Mouse (Mus musculus) cerebellum, postnatal 14 days (tissue): ENCODE measurements around the gene Cyp2j6.
"Not testable (repeated sequence)": the region's sequence is repeated elsewhere in the genome, so short reads cannot be mapped to it uniquely, and the experiment has no call there.

ENCODE experiments used
- DNase-seq, 2 experiments: peaks; one replicate each; pipeline ENCODE4 v3.0.0; 2021; ENCODE audit warnings: mixed read lengths in 2 of 2

Cyp2j6 gene

GRCm38 (mm10) chr4:96553133-96553819, at the start of gene Cyp2j6:
Gene Cyp2j6, minus strand, starts transcription at chr4:96553661.
- peak; percentile 37 to 39 for DNase-seq

GRCm38 (mm10) chr4:96591791-96592150, 38.3 kb upstream of the Cyp2j6 start:
- peak; percentile 72 for DNase-seq

DNA sequence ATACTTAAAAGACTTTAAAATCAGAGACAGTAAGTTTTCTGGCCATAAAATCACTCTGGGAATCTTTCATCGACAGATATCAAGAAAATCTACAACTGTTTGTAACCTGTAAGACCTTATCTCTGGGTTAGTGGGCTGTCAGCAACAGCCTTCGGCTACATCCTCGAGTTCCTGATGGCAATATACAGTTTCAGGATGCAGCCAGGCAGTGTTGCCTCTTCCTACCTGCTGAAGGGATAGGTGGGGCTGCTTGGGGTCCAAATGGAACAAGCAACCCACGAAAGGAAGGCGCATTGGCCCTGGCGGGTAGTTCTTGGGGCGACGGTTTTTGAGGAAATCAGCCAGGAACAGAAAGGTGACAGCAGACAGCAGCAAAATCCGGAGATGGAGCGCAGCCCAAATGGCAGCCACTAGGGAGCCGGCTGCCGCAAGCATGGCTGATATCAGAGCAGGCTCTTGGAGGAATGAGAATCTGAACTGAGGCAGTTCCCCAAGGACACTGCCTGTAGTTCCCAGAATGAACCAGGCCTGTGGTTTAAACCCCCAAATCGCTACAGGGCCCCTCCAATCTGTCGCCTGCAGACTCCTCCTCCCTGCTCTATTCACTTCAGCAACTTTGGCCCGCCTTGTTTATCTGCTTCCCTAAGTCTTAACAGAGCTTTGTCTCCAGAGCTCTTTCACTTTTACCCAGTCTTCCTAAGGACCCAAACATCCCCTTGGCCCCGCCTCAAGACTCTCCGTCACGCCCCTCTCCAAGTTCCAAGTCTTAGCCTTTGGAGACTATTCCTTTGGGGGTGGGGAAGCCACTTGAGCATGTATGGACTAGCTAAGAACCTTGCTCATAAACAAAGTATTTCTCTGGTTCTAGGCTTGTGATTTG, 37.7 kb upstream of the Cyp2j6 start, which contains the start of gene Cyp2j9:
Cyp2j9 (minus strand) TSS at position 668 of the 880 bp plus-strand sequence.
- DNase-seq, result peak; percentile 62 to 63

GRCm38 (mm10) chr4:96581425-96582088, 28.1 kb upstream of the Cyp2j6 start:
- DNase-seq, result no peak

DNA sequence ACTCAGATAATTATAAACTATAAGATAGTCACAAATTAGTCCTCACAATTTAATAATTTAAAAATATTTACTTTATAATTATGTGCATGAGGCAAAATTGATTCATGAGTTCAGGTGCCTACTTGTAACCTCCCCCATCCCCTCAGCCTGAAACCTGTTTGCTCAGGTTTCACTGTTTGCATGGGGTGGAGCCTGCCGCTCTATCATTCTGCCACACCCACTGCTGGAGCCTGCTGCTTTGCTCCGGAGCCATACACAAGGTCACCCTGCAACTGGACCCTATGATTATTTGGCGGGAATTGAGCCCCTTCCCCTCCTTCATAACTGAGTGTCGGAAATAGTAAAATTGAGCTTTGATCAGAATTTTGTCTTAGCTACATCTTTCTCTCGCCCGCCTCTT, 26.9 kb upstream of the Cyp2j6 start:
- not testable (repeated sequence) for DNase-seq

DNA sequence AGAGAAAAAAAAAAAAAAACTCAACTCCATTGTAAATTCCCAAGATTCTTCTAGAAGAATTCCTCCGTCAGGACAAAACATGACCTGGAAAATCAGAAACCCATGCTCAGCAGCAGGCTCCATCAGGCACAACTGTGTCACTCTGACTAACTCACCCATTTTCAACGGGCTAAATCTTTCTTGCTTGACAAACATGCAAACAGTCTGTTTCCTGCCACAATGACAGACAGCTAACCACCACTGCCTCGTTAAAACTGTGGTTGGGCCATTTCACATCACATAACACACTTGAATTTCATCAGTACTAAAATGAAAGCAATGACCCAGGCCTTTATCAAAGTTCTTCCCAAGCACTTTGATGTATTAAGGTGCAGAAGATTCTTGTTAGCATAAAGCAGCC, 16.0 kb upstream of the Cyp2j6 start:
- no peak for DNase-seq

- no peak for DNase-seq
Measured at GRCm38 (mm10) chr4:96567988-96568387, 14.5 kb upstream of the Cyp2j6 start.

GRCm38 (mm10) chr4:96565808-96566207, 12.3 kb upstream of the Cyp2j6 start:
- DNase-seq, result no peak

DNA sequence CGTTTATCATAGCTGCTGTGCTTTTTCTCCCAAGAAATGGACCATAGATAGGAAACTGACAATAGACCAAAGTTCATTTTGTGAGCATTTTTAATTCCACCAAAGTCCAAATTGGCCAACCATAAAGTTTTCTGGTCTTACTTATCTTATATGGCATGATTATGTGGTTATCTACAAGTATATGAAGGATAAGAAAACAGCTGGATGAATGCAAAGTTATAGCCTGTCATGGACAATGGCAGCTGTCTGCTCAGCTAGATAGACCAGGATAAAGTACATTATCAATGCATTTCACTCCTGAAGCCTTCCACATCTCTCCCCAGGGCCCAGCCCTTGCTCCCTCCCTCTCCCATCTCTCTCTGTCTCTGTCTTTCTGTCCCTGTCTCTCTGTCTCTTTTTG, 7.0 kb upstream of the Cyp2j6 start:
- DNase-seq, result no peak

DNA sequence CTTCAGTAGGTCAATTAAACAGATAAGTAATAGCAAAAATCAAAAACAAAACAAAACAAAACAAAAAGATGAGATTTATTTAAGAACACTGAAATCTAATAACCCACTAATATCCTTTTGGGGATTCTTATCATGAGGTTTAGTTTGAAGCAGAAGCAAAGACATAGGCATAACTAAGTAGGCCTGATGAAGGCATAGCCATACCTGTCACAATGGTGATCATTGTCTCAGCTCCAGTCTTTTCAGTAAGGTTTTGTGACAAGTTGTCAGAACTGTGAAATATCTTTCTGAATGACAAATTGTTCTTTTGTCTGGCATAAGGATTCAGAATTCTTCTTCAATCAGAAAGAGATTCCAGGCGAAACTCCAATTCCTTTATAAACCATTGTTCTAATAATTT, 6.3 kb upstream of the Cyp2j6 start:
- no peak for DNase-seq

- no peak for DNase-seq
Measured at GRCm38 (mm10) chr4:96551619-96552018, 1.8 kb downstream of the Cyp2j6 start.

DNA sequence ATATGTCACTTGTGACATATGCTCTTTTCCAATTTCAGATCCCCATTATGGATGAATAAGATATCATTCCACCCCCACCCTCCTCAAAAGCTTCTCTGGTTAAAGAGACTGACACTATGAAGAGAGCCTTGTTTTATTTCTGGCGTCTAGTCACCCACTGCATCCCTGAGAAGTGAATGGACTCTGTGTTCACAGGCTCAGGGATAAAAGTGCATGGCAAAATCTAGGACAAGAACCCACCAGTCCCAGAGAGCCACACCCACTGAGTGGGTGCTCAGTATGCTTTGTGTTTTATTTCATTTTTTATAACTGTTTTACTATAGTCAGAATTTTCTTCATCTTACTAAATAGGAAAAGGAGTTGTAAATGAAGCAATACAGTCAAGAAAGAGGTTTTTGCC, 7.5 kb downstream of the Cyp2j6 start:
- DNase-seq, result no peak

DNA sequence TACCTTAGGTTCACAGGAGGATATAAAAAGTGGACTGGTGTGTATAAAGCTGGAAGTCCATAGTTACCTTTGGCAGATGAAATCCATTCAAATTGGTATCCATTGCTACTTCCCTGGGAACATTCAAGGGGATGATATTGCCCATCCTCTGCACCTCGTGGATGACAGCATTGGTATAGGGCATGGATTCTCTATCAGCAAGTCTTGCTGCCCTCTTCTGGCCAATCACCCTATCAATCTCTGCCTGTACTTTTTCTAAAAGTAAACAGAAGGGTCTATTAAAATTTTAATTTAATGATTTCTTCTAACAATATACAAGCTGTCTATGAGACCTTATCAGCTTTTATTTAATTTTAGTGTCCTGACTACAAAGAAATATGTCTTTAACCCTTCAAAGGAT, 27.7 kb downstream of the Cyp2j6 start:
- peak; percentile 19 to 35 for DNase-seq

DNA sequence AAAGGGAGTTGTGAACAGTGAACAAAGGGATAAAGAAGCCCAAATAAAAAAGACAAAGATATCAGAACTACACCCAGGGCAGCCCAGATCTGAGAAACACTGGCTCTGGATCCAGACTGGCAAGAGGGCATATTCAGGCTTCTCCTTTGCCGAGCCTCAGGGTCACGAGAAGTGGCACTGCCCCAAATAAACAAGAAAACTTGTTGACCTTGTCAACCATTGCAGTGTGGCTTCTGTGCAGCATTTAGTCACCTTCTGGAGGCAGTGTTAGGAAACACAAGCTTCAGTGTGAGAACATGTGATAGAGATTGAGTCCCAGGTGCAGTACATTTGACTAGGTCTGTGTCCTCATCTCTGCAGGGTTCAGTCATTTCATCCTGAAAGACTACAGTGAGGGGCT, 31.2 kb downstream of the Cyp2j6 start:
- no peak for DNase-seq

- no peak for DNase-seq
Measured at GRCm38 (mm10) chr4:96510083-96510482, 43.4 kb downstream of the Cyp2j6 start.

DNA sequence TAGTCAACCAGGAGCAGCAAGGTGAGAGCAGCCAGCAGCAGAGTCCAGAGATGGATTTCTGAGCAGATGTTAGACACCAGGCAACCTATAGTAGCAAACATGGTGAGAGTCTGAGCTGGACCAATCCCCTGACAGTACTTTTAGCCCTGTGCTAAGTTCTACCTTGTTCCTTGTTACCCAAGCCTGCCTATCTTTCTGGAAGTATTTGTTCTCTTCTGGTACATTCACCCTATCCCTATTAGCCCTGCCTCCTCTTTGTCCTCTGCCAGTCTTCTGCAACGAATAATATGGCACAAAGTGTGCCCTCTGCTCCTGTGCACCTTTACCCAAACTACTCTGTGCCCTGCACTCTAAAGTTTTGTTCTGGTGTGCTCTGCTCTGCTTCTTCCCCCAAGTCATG, 46.2 kb downstream of the Cyp2j6 start, which contains the start of gene Cyp2j8:
Cyp2j8 (minus strand) TSS at position 101 of the 400 bp plus-strand sequence.
- DNase-seq, result no peak
